Mouse (Mus musculus) effector memory CD4-positive, alpha-beta T cell, adult 7 months (primary cell): ENCODE measurements around the gene Nlgn2. TPM values are rescaled to one million over a fixed set of nuclear protein-coding genes. Genes with fewer than 3 reads are reported as not detected.

ENCODE experiments used
- polyA plus RNA-seq: library from polyadenylated mRNA; unstranded; fragments of 100-300 nt; shearing (Covaris generic); gene quantifications from one replicate; pipeline ENCODE4 v1.2.1, GENCODE M21; 2017

Gene Nlgn2
- 0.15 TPM for polyA plus RNA-seq

DNA sequence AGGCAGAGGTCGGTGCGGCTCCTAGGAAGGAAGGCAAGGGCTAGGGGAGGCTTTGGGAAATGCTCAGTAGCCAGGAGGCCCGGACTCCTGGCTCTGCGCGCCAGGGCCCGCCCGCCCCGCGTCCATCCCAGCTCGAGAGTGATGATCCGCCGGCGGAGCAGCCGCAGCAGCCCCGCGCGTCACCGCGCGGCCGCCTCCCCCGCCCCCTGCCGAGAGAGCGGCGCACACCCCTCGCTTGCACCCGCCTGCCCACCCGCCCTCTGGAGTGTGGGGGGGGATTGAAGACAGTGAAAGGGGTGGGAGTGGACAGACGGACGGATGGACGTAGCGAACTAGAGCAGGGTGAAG is at the start of gene Nlgn2:
Gene Nlgn2 (minus strand): TSS at position 181 of the 348 bp plus-strand sequence.

DNA sequence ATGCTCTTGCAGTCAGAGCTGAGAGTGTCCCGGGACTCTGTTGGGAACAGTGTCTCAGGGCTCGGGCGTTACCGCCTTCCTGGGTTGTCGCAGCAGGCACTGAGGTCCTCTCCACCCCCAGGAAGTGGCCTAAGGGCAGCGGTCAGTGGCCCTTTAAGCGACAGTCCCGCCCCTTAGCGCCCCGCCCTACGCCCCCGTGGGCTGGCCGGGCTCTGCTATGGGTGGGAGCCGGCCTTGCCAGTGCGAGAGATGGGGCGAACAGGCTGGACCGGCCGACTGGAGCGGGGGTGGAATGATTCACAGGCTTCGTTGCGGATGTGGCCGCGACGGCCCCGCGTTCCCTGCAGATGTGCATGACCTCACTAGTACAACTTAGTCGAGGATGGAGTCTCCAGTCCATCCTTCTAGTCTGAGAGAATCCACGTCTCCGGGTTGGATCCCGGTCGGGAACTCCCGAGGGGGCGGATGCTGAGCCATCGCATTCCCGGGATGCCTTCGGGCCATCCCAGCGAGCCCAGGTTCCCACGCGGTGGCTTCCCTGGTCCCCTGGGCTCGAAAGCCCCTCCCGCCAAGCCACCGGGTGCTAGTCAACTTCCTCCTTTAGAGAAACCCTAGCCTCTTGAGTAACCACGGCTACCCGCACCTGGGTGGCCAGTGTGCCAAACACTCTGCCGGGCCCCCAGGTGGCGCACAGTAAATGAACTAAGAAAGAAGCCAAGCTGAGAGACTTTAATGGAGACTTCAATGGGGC is 43.4 kb upstream of the Nlgn2 start, which contains the start of gene Kctd11:
Gene Kctd11 (minus strand): TSS at position 554 of the 751 bp plus-strand sequence.

DNA sequence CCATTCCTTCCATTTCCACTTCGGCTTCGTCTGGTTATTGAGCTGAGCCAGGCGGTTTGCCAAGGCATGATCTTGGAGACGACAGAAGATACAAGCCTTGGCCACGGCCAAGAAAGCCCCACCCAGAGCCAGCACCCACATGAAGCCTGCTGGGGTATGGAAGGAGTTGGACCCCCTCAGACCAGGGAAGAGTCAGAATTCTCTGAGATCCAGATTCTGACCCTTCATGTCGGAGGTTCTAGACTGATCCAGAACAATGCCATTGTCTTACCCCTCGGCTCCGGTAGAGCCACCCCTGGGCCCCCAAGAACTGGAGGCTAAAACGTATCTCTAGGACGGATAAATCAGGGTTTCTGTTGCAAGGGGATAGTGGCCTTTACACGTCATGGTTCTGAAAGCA is 40.3 kb upstream of the Nlgn2 start, which contains the start of gene Tmem95:
Gene Tmem95 (minus strand): TSS at position 141 of the 400 bp plus-strand sequence.

DNA sequence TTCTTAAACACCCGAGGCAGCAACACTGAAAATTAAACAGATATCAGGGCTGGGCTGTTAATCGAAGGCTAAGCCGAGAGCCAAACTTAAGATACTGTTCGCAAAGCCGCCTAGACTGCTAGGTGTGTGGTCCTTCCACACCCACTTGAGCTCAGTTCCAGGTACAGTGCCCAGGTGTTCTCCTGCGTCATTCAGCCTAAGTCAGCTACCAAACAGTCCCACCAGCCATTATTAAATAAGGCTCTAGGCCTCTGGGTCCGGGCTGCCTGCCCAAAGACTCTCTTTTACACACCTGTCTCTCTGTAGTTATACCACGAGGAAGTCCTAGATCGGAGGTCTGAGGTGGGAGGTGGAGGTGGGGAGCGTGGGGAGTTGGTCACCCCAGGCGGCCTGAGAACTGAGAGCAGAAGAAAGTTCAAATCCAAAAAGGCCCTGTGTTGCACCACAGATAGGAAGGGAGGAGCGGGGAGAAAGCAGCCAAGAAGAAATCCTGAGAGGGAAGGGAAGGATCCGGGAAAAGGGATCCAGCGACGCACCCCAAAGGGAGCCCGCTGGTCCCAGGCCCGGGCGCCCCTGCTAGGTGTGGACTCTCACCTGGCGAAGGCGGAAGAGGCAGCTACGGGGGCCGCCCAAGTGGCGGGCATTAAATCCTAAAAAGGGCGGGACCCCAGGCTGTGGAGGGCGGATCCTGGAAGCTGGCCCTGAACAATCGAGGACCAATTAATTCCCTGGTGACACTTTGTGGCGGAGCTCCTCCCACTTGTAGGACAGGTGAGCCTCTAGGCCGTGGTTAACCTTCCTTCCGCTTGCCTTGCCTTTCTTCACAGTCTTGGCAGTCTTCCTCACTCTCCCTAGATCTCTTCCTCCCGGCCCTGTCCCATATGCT is 20.8 kb upstream of the Nlgn2 start, which contains the start of gene Tnk1:
Gene Tnk1 (minus strand): TSS at position 618 of the 886 bp plus-strand sequence.

DNA sequence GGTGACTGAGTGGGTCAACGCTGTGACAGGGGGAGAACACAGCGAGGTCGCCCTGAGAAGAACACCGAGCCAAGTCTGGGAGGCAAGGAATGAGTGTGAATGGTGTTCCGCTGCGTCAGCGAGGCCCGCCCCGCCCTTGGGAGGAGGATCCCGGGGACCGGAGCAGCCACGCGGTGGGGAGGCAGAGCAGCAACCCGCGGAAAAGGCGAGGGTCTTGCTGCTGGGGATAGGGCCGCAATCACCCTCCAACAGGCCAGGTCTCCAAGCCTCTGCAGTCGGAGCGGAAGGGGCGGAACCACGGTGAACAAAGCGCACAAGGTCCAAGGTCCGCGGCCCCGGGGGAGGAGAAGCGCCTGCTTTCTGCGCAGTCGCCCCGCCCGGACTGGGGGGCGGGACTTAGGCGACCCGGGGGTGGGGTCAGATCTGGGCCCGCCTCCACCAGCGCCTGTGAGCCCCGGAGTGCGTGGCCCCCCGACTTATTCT is 8.7 kb upstream of the Nlgn2 start, which contains the start of gene Plscr3:
Gene Plscr3 (plus strand): TSS at position 179 of the 483 bp plus-strand sequence.

DNA sequence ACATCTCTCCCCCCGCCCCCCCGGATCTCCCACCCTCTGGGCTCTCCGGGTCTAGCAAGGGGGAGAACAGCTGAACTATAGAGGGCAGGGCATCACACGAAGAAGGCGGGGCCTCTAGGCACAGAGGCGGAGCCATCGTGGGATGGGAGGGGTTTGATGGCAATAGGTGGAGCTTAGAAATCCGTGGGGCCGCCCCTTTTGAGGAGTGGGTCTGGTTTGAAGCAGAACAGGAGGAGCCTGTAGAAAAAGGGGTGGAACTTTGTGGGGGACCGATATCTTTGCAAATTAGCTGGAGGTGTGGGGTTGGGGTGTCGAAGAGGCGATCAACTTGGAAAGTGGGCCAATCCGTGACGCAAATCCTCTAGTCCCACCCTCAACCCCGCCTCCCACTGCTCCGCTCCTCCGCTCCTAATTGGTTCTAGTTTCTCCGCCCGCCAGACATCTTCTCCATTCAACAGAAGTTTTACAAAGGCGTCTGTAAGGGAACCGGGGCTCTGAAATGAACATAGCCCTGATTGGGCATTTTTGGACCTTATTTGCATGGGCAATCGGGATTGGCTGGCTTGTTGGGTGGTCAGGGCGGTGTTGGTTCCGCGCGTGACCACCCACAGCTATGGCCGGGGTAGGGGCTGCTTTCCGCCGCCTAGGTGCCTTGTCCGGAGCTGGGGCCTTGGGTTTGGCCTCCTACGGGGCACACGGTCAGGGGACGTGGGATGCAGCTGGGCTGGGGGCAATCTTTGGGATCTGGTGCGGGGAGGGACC is 549 bp upstream of the Nlgn2 start, which contains the start of gene Tmem256:
Gene Tmem256 (plus strand): TSS at position 563 of the 762 bp plus-strand sequence.

DNA sequence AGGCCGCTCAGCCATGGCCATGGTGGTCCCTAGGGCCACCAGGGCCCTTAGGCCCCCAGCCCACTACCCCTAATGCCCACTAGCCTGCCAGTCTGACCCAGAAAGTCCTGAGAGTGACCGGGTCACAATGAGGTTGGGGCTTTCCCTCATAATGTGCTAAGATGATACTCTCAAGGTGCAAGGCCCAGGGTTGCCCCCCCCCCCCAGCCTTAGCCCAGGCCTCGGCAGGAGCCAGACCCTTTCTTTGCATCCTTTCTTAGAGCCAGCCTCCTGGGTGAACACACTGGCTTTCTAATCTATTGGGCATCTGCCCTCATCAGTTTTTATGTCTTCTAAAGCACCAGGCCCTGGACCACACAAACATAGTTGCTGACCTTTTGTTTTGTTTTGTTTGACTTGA is 15.5 kb downstream of the Nlgn2 start, which contains the start of gene Spem1:
Gene Spem1 (minus strand): TSS at position 101 of the 400 bp plus-strand sequence.

GRCm38 (mm10) chr11:69818365-69818764 is 19.2 kb downstream of the Nlgn2 start, which contains the start of gene Spem2:
Spem2 (minus strand) TSS chr11:69818465.

DNA sequence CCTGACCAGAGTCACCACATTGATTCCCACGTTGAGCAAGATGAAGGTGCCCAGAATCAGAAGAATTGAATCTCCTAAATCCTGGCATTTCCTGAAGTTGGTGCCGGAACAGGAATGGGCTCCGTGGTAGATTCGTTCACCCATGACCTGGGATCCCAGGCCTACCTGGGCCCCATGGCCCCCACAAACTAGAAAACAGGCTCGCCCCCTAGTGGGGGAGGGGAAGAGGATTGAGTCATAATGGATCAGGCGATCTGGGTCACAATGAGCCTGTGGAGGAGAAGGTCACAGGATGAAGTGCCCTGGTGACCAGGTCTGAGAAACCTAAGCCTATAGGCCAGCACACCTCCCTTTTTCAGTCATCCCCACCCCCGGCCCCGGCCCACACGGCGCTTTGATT is 22.4 kb downstream of the Nlgn2 start, which contains the start of gene Gm39566:
Gene Gm39566 (minus strand): TSS at position 144 of the 400 bp plus-strand sequence.

GRCm38 (mm10) chr11:69804972-69805909 is 32.3 kb downstream of the Nlgn2 start, which contains the start of gene Tmem102:
Tmem102 (minus strand) TSS chr11:69805624.

GRCm38 (mm10) chr11:69801379-69801977 is 36.1 kb downstream of the Nlgn2 start, which contains the start of gene Fgf11:
Fgf11 (minus strand) TSS chr11:69801857.

GRCm38 (mm10) chr11:69795168-69795982 is 42.2 kb downstream of the Nlgn2 start, which contains the start of gene Chrnb1:
Chrnb1 (minus strand) TSS chr11:69795943.

Other genes starting within 250 kb of the Nlgn2 start
- gene Atp1b2, start 231.8 kb downstream of the Nlgn2 start, polyA plus RNA-seq: not detected
- 0.68 TPM for gene Shbg, start 219.9 kb downstream of the Nlgn2 start, polyA plus RNA-seq
- 0.59 TPM for gene Sat2, start 215.8 kb downstream of the Nlgn2 start, polyA plus RNA-seq
- gene Fxr2, start 204.8 kb downstream of the Nlgn2 start, polyA plus RNA-seq: 73.0 TPM
- 0.76 TPM for gene Sox15, start 182.5 kb downstream of the Nlgn2 start, polyA plus RNA-seq
- gene Mpdu1, start 175.1 kb downstream of the Nlgn2 start, polyA plus RNA-seq: 44.5 TPM
- 3.9 TPM for gene Cd68, start 171.6 kb downstream of the Nlgn2 start, polyA plus RNA-seq
- 729 TPM for gene Eif4a1, start 165.4 kb downstream of the Nlgn2 start, polyA plus RNA-seq
- gene Senp3, start 155.7 kb downstream of the Nlgn2 start, polyA plus RNA-seq: 29.6 TPM
- not detected for gene Tnfsf13, start 152.0 kb downstream of the Nlgn2 start, polyA plus RNA-seq
- not detected for gene Tnfsf12, start 141.9 kb downstream of the Nlgn2 start, polyA plus RNA-seq
- gene Tnfsfm13, start 141.7 kb downstream of the Nlgn2 start, polyA plus RNA-seq: not detected
- 51.9 TPM for gene Polr2a, start 79.1 kb downstream of the Nlgn2 start, polyA plus RNA-seq
- 0.26 TPM for gene Slc35g3, start 75.8 kb downstream of the Nlgn2 start, polyA plus RNA-seq
- 4.2 TPM for gene Zbtb4, start 71.9 kb downstream of the Nlgn2 start, polyA plus RNA-seq
- 0.52 TPM for gene Chrnb1, start 41.8 kb downstream of the Nlgn2 start, polyA plus RNA-seq
- not detected for gene Fgf11, start 35.9 kb downstream of the Nlgn2 start, polyA plus RNA-seq
- not detected for gene Tmem102, start 32.2 kb downstream of the Nlgn2 start, polyA plus RNA-seq
- 0.16 TPM for gene Gm39566, start 22.5 kb downstream of the Nlgn2 start, polyA plus RNA-seq
- gene Spem2, start 19.3 kb downstream of the Nlgn2 start, polyA plus RNA-seq: 0.39 TPM
- not detected for gene Spem1, start 15.6 kb downstream of the Nlgn2 start, polyA plus RNA-seq
- gene Tmem256, start 730 bp upstream of the Nlgn2 start, polyA plus RNA-seq: 44.3 TPM
- 8.5 TPM for gene Plscr3, start 8.6 kb upstream of the Nlgn2 start, polyA plus RNA-seq
- gene Tnk1, start 20.9 kb upstream of the Nlgn2 start, polyA plus RNA-seq: 0.27 TPM
- gene Tmem95, start 40.2 kb upstream of the Nlgn2 start, polyA plus RNA-seq: not detected
- 0.95 TPM for gene Kctd11, start 43.6 kb upstream of the Nlgn2 start, polyA plus RNA-seq
- 485 TPM for gene Acap1, start 57.8 kb upstream of the Nlgn2 start, polyA plus RNA-seq
- gene 2810408A11Rik, start 63.2 kb upstream of the Nlgn2 start, polyA plus RNA-seq: 1.6 TPM
- 7.3 TPM for gene Neurl4, start 63.3 kb upstream of the Nlgn2 start, polyA plus RNA-seq
- gene Gps2, start 76.1 kb upstream of the Nlgn2 start, polyA plus RNA-seq: 235 TPM
- 1,038 TPM for gene Eif5a, start 84.2 kb upstream of the Nlgn2 start, polyA plus RNA-seq
- gene Ybx2, start 98.0 kb upstream of the Nlgn2 start, polyA plus RNA-seq: not detected
- gene Slc2a4, start 110.4 kb upstream of the Nlgn2 start, polyA plus RNA-seq: not detected
- gene Cldn7, start 127.0 kb upstream of the Nlgn2 start, polyA plus RNA-seq: not detected
- 34.3 TPM for gene Ctdnep1, start 143.4 kb upstream of the Nlgn2 start, polyA plus RNA-seq
- 57.5 TPM for gene Elp5, start 144.7 kb upstream of the Nlgn2 start, polyA plus RNA-seq
- gene Gabarap, start 153.4 kb upstream of the Nlgn2 start, polyA plus RNA-seq: 358 TPM
- 52.1 TPM for gene Phf23, start 158.0 kb upstream of the Nlgn2 start, polyA plus RNA-seq
- gene Dvl2, start 162.8 kb upstream of the Nlgn2 start, polyA plus RNA-seq: 15.5 TPM
- gene Acadvl, start 177.6 kb upstream of the Nlgn2 start, polyA plus RNA-seq: 101 TPM
- gene Dlg4, start 179.2 kb upstream of the Nlgn2 start, polyA plus RNA-seq: 6.9 TPM
- gene Asgr1, start 216.3 kb upstream of the Nlgn2 start, polyA plus RNA-seq: not detected